Mouse (Mus musculus) yolk sac, embryonic 10.5 days (tissue): ENCODE measurements around the gene Tecrl.

Source experiments
- DNase-seq: peaks from one replicate; pipeline ENCODE4 v3.0.0-alpha.2; 2017; ENCODE audit warnings: low spot score

Tecrl gene

DNA sequence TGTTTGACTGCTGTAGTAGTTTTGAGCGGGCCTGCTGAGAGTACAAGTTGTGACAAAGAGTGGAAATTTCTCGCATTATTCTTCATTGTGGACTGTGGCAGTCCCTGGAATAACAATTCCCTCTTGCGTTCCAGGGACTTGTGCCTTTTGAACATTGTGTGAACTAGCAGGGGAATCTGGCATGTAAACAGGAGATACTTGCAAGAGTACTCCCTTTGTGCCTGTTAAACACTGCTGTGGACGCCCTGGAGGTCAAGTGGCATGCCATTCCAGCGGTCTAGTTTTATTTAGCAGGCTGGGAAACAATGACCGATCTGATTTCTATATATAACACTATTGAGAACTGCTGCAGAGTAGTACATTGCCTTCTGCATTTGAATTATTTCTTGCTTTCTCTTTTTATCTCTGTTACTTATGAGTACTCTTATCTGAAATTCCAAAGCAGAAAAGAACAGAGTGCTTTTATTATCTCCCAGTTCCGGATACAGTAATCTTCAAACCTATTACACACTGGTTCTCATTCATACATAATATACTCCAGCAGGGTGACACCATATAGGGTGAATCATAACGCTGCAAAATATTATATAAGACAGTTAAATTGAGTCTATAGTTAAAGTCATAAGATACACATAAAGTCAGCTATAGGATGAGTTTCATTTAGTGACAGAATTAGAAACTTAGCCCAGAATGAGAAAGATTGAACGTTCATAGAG is at the start of gene Tecrl:
TSS of gene Tecrl (minus strand) at position 350 of the 716 bp plus-strand sequence.
- DNase-seq = no peak

DNA sequence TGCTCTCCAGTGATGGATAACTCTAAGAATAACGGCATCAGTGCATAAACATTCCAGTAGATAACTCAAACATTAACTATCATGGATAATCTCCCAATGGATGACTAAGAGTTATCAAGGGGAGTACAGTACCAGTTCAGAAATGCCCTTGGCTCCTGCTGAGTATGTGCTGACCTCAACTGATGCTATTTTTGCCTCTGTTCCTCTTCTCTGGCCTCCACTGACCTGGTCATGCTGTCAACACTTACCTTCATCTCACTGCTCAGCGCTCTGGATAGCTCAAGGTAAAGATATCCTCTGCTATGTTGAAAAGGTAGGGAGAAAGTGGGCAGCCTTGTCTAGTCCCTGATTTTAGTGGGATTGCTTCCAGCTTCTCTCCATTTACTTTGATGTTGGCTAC is 30.0 kb upstream of the Tecrl start:
- DNase-seq = no peak

DNA sequence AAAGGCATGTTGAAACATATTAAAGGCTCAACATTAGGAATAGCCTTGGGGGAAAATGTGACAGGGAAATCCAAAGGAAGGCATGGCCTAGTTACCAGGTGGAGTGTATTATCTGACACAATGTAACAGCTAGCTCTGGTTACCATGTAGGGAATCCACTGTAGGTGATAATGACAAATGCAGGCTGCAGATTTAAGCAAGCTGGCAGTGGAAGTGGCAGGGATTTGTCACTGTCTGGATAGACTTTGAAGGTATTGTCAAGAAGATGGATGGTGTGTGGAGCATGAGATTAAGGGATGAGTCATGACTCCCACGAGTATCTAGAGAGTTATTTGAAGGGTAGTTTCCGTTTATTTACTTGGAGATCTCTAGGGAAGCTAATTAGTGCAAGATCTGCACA is 3.4 kb downstream of the Tecrl start:
- DNase-seq = no peak

- no peak for DNase-seq
These were observed 15.9 kb downstream of the Tecrl start for GRCm38 (mm10) chr5:83339144-83339543.

DNA sequence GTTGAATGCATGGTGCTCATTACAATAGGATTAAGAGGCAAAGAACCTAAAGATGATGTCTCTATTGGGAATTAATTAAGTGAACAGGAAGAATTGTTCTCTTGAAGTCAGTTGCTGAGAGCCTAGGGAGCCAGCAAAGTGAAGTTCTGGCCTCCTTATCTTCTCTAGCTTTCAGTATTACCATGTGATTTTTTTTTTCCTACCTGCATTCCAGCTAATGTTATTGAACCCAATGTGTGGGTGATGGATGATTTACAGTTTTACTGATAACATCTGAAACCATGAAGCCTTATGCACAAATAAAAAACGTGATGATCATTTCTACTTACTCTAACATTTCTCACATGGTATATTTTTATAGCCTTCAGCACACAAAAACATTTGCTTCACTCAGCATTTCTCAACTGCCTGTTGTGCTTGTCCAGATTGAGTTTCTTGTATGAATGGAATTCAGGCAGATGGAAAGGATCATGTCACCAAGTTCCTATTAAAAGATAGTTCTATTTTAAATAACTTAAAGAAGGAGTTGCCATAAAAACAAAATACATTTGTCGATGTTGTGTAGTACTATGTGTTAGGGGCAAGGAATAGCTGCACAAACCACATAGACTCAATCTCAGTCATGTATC is 87.7 kb downstream of the Tecrl start:
- no peak for DNase-seq

- no peak for DNase-seq
These were observed 94.9 kb downstream of the Tecrl start for GRCm38 (mm10) chr5:83260059-83260458.

DNA sequence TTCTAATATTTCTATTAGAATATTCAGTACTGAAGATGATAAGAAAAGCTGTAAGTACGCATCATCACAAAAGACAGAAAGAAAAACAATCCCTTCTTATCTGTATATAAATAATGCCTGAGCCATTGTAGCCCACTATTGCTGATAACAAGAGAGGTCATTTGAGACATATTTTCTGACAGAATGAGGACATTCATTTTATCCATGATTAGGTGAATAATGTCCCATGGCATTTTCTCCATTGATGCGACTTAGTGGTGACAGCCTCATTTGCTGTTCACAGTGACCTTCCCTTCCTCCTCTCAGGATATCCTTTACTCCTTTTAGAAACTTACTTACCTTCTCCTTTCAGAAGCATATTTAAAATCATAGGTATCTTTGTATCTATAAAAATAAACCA is 100.9 kb downstream of the Tecrl start:
- no peak for DNase-seq

DNA sequence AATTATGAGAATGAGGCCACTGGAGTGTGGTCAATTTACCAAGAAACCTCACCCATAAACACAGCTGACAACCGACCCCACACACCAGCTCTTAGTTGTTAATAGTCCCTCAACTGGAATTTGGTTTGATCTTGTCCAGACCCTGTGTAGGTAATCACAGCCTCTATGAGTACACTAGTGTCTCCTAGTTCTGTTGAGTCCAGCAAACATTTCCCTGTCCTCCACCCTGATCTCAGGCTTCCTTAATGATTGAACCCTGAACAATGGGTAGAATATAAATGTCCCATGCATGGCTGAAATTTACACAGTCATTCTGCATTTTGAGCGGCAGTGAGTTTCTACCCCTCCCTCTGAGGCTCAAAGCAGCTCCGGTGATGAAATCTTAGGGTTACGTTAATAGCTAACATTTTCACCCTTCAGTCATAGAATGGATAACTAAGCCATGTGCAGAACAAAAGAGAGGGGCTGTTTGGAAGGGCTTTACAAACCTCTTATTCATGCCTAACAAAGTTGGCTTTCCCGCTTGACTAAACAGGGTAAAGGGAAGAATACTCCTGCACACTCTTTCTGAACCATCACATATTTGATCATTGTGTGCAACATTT is 116.0 kb downstream of the Tecrl start:
- DNase-seq = no peak
